Mouse (Mus musculus): ENCODE results near the gene Adk.

DNA sequence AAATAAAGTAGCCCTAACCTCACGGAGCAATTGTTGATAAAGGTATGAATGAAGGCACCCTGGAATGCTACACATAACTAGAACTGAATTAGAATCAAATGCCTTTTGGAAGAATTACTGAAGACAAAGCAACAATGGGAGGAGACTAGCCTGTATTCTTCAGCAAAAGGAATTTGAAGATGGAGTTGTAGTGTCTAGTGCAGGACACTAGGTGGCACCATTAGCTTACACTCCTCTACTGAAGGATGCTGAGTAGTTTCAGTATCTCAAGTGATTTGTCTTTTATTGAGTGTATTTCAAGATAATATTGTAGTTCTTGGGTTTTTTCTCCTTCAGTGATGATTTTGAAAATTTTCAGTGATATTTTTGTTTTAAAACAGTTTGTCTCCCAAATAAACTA lies 84.5 kb downstream of the Adk start:
- peak; percentile 49; the same call in 1 of the 2 replicates for TF ChIP-seq CTCF (IDR thresholded peaks at IDR 0.05; ENCODE audit: extremely low read depth, insufficient read depth, insufficient read length, insufficient replicate concordance)
- no peak for TF ChIP-seq POLR2A (IDR thresholded peaks at IDR 0.05; ENCODE audit: low read depth, low read length)

Measured in spleen, adult 2 months (tissue).